Mouse (Mus musculus) ovary, postnatal 36 days (tissue): ENCODE data around the gene Clmn.

Experiments
- DNase-seq: peaks from one replicate; pipeline ENCODE4 v3.0.0; 2022; ENCODE audit warnings: low spot score, mixed read lengths

Gene Clmn

GRCm38 (mm10) chr12:104814291-104814690, 50.6 kb downstream of the Clmn start:
- no peak for DNase-seq

GRCm38 (mm10) chr12:104813762-104814161, 51.1 kb downstream of the Clmn start:
- no peak for DNase-seq

GRCm38 (mm10) chr12:104812711-104813110, 52.2 kb downstream of the Clmn start:
- DNase-seq: no peak

GRCm38 (mm10) chr12:104810923-104811443, 53.9 kb downstream of the Clmn start:
- no peak for DNase-seq

GRCm38 (mm10) chr12:104808421-104809067, 56.3 kb downstream of the Clmn start:
- DNase-seq: no peak

GRCm38 (mm10) chr12:104806680-104807375, 58.0 kb downstream of the Clmn start:
- no peak for DNase-seq

GRCm38 (mm10) chr12:104801494-104802260, 63.2 kb downstream of the Clmn start:
- DNase-seq: peak; percentile 46

GRCm38 (mm10) chr12:104799365-104799764, 65.5 kb downstream of the Clmn start:
- no peak for DNase-seq

- no peak for DNase-seq
These were observed 67.0 kb downstream of the Clmn start for GRCm38 (mm10) chr12:104797905-104798304.

GRCm38 (mm10) chr12:104796635-104797378, 68.1 kb downstream of the Clmn start:
- no peak for DNase-seq

- DNase-seq: no peak
These were observed 69.9 kb downstream of the Clmn start for GRCm38 (mm10) chr12:104794957-104795356.

GRCm38 (mm10) chr12:104793486-104793885, 71.4 kb downstream of the Clmn start:
- no peak for DNase-seq

GRCm38 (mm10) chr12:104777603-104778002, 87.3 kb downstream of the Clmn start:
- DNase-seq: no peak

GRCm38 (mm10) chr12:104771941-104772340, 92.9 kb downstream of the Clmn start:
- DNase-seq: no peak

GRCm38 (mm10) chr12:104769201-104769785, 95.6 kb downstream of the Clmn start:
- DNase-seq: no peak

- DNase-seq: no peak
These were observed 97.7 kb downstream of the Clmn start for GRCm38 (mm10) chr12:104767183-104767582.

GRCm38 (mm10) chr12:104765761-104766160, 99.1 kb downstream of the Clmn start:
- DNase-seq: no peak

- DNase-seq: no peak
These were observed 99.8 kb downstream of the Clmn start for GRCm38 (mm10) chr12:104765116-104765515.

GRCm38 (mm10) chr12:104763918-104764317, 101.0 kb downstream of the Clmn start:
- no peak for DNase-seq

- no peak for DNase-seq
These were observed 103.5 kb downstream of the Clmn start for GRCm38 (mm10) chr12:104761411-104761810.

- DNase-seq: no peak
These were observed 106.8 kb downstream of the Clmn start for GRCm38 (mm10) chr12:104758066-104758465.

- no peak for DNase-seq
These were observed 111.2 kb downstream of the Clmn start for GRCm38 (mm10) chr12:104753686-104754085.
